Mouse (Mus musculus): ENCODE measurements at regions not wholly inside any gene's neighbourhood (a gene's known extent, or its start where the extent isn't known, plus 50 kb on each side); places are given as distances from the start of the nearest gene placed in this dataset.

GRCm38 (mm10) chr8:128092826-128093225 lies 265.6 kb upstream of the Nrp1 start:
- no peak overlapping the region for H3K9ac ChIP-seq
- H3K9me3 ChIP-seq (replicated peaks): 0 out of 2 replicates have a peak, but pooled peaks cover 5% of the 10 kb centered on the region
- H3K27me3 ChIP-seq: no peaks in the 10 kb centered on the region
- WGBS: 78% methylated on average over 7 of the region's 7 CpGs
- H3K4me2 ChIP-seq: no peak overlapping the region
- ATAC-seq (replicated peaks; ENCODE audit: low FRiP score): no peak
- H3K4me3 ChIP-seq (replicated peaks): no peak overlapping the region
- no peaks in the 10 kb centered on the region for H3K4me1 ChIP-seq
- H3K36me3 ChIP-seq: no peaks in the 10 kb centered on the region
- no peak overlapping the region for H3K27ac ChIP-seq

DNA sequence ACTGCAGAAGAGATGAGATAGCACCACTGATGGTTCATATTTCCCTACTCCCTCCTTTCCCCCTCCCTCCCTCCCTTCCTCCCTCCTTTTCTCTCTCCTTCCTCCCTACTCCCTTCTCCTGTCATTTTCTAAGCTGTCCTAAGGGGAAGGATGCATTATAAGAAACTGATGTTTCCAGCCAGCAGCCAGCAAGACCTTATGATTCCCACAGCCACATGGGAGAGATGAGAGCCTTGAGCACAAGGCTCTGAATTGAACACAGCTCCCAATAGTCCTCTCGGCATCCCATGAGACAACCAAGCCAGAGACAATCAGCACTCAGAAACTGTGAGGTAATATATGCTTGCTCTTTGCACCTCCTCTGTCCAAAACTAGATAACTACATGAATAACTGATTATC lies 263.0 kb upstream of the Nrp1 start:
- no peaks in the 10 kb centered on the region for H3K27me3 ChIP-seq
- WGBS: 85% methylated on average over 1 of the region's 1 CpGs
- H3K4me1 ChIP-seq: no peaks in the 10 kb centered on the region
- no peak for ATAC-seq (replicated peaks; ENCODE audit: low FRiP score)
- H3K36me3 ChIP-seq: no peaks in the 10 kb centered on the region
- no peak overlapping the region for H3K4me2 ChIP-seq
- no peak overlapping the region for H3K27ac ChIP-seq
- H3K4me3 ChIP-seq (replicated peaks): no peak overlapping the region
- no peak overlapping the region for H3K9ac ChIP-seq
- H3K9me3 ChIP-seq (replicated peaks): 0 out of 2 replicates have a peak, but pooled peaks cover 5% of the 10 kb centered on the region

- H3K27me3 ChIP-seq: no peaks in the 10 kb centered on the region
- H3K9ac ChIP-seq: no peak overlapping the region
- H3K4me3 ChIP-seq (replicated peaks): no peak overlapping the region
- no peaks in the 10 kb centered on the region for H3K4me1 ChIP-seq
- H3K4me2 ChIP-seq: no peak overlapping the region
- no peak for ATAC-seq (replicated peaks; ENCODE audit: low FRiP score)
- 75% methylated on average over 3 of the region's 3 CpGs for WGBS
- no peaks in the 10 kb centered on the region for H3K36me3 ChIP-seq
- H3K27ac ChIP-seq: no peak overlapping the region
- no peaks in the 10 kb centered on the region for H3K9me3 ChIP-seq (replicated peaks)
These were observed 260.8 kb upstream of the Nrp1 start for GRCm38 (mm10) chr8:128097601-128098000.

GRCm38 (mm10) chr8:128103380-128103779 lies 255.0 kb upstream of the Nrp1 start:
- Histone ChIP-seq H3K4me1 (no peaks in the 10 kb centered on the region), H3K27ac (no peak overlapping the region), H3K9me3 (replicated peaks) (no peaks in the 10 kb centered on the region), H3K9ac (no peak overlapping the region), H3K4me2 (no peak overlapping the region), H3K36me3 (no peaks in the 10 kb centered on the region), H3K4me3 (replicated peaks) (no peak overlapping the region), H3K27me3 (no peaks in the 10 kb centered on the region)
- 86% methylated on average over 1 of the region's 1 CpGs for WGBS
- no peak for ATAC-seq (replicated peaks; ENCODE audit: low FRiP score)

DNA sequence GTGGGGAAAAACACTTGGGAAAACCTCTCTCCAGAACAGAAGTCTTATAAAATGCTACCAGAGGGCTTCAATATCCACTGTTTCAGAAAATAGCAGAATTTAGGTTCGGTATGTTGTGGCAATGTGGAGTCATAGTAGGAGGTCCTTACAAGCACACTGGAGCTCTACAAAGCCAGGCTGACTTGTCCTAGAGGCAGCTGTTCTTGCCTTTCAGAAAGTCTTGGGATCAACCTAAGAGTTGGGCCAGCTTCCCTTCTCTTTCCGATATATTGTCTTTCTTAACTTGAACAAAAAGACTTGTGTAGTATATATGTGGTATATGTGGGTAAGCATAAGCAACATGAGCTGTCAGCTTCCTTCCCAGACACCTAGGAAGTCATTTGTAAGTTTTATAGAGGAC lies 251.8 kb upstream of the Nrp1 start:
- H3K36me3 ChIP-seq: no peaks in the 10 kb centered on the region
- H3K9me3 ChIP-seq (replicated peaks): no peaks in the 10 kb centered on the region
- 86% methylated on average over 2 of the region's 2 CpGs for WGBS
- H3K27me3 ChIP-seq: no peaks in the 10 kb centered on the region
- H3K4me2 ChIP-seq: no peak overlapping the region
- no peak overlapping the region for H3K4me3 ChIP-seq (replicated peaks)
- no peak for ATAC-seq (replicated peaks; ENCODE audit: low FRiP score)
- no peaks in the 10 kb centered on the region for H3K4me1 ChIP-seq
- no peak overlapping the region for H3K27ac ChIP-seq
- H3K9ac ChIP-seq: no peak overlapping the region

DNA sequence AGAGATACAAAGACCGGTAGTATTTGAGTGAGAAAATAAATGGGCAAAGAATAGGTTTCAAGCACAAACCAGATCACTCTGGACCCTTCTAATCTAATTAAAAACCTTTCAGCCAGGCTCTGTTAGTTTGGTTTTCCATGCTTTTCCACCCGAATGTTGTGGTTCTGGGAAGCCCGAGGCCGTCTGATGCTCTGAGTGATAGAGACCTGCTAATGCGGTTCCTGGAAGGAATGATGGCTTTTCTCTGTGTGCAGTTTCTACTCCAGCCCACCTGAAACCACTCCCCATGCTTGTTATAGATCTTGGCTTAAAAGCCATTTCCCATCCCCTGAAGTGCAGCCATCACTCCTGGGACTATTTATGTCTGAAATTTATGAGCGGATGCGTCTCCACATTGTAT lies 251.4 kb upstream of the Nrp1 start:
- 83% methylated on average over 7 of the region's 7 CpGs for WGBS

DNA sequence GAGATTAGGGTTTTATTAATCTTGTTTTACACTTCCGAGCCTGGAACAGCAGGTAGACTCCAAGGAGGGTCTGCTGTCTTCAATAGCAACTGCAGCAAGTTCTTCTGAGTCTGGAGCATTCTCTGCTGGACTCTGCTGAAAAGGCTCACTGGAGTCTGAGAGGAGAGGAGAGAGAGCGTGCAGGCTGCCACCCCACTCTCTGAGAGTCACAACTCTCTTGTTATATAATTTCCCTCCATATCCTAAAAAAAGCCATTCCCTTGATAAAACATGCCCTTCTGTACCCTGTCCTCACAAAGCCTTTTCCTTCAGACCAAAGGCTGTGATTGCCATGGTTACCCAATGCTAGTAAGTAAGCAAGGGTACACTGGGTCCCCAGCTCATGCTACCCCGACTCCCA lies 249.4 kb upstream of the Nrp1 start:
- no peaks in the 10 kb centered on the region for H3K9me3 ChIP-seq (replicated peaks)
- H3K27me3 ChIP-seq: no peaks in the 10 kb centered on the region
- 88% methylated on average over 3 of the region's 3 CpGs for WGBS
- ATAC-seq (replicated peaks; ENCODE audit: low FRiP score): no peak
- no peak overlapping the region for H3K27ac ChIP-seq
- H3K36me3 ChIP-seq: no peaks in the 10 kb centered on the region
- no peak overlapping the region for H3K9ac ChIP-seq
- H3K4me2 ChIP-seq: no peak overlapping the region
- no peak overlapping the region for H3K4me3 ChIP-seq (replicated peaks)
- H3K4me1 ChIP-seq: peaks cover 10% of the 10 kb centered on the region; the same call in 1 of the 2 replicates

More for the DNA sequence above, 251.4 kb upstream of the Nrp1 start:
- Histone ChIP-seq H3K4me2 (no peak overlapping the region), H3K27ac (no peak overlapping the region), H3K4me1 (no peaks in the 10 kb centered on the region), H3K27me3 (no peaks in the 10 kb centered on the region), H3K4me3 (replicated peaks) (no peak overlapping the region), H3K9ac (no peak overlapping the region), H3K36me3 (no peaks in the 10 kb centered on the region), H3K9me3 (replicated peaks) (no peaks in the 10 kb centered on the region)
- no peak for ATAC-seq (replicated peaks; ENCODE audit: low FRiP score)

- Histone ChIP-seq H3K9me3 (replicated peaks) (no peaks in the 10 kb centered on the region), H3K4me2 (no peak overlapping the region), H3K27ac (no peak overlapping the region), H3K36me3 (no peaks in the 10 kb centered on the region), H3K4me3 (replicated peaks) (no peak overlapping the region), H3K4me1 (peaks cover 10% of the 10 kb centered on the region; the same call in 1 of the 2 replicates), H3K27me3 (no peaks in the 10 kb centered on the region), H3K9ac (no peak overlapping the region)
- 86% methylated on average over 3 of the region's 3 CpGs for WGBS
- ATAC-seq (replicated peaks; ENCODE audit: low FRiP score): no peak
These were observed 247.3 kb upstream of the Nrp1 start for GRCm38 (mm10) chr8:128111132-128111531.

- 58% methylated on average over 1 of the region's 1 CpGs for WGBS
- Histone ChIP-seq H3K27ac (no peak overlapping the region), H3K9me3 (replicated peaks) (no peaks in the 10 kb centered on the region), H3K4me1 (peaks cover 10% of the 10 kb centered on the region; the same call in 1 of the 2 replicates), H3K4me2 (no peak overlapping the region), H3K9ac (no peak overlapping the region), H3K36me3 (no peaks in the 10 kb centered on the region), H3K27me3 (no peaks in the 10 kb centered on the region), H3K4me3 (replicated peaks) (no peak overlapping the region)
- no peak for ATAC-seq (replicated peaks; ENCODE audit: low FRiP score)
These were observed 245.3 kb upstream of the Nrp1 start for GRCm38 (mm10) chr8:128113116-128113515.

- H3K27ac ChIP-seq: no peak overlapping the region
- ATAC-seq (replicated peaks; ENCODE audit: low FRiP score): no peak
- H3K27me3 ChIP-seq: no peaks in the 10 kb centered on the region
- no peak overlapping the region for H3K9ac ChIP-seq
- H3K4me1 ChIP-seq: no peaks in the 10 kb centered on the region
- H3K36me3 ChIP-seq: no peaks in the 10 kb centered on the region
- no peak overlapping the region for H3K4me2 ChIP-seq
- H3K4me3 ChIP-seq (replicated peaks): no peak overlapping the region
- H3K9me3 ChIP-seq (replicated peaks): no peaks in the 10 kb centered on the region
- 89% methylated on average over 4 of the region's 4 CpGs for WGBS
These were observed 217.0 kb upstream of the Nrp1 start for GRCm38 (mm10) chr8:128141290-128141966.

- 83% methylated on average over 3 of the region's 3 CpGs for WGBS
- no peaks in the 10 kb centered on the region for H3K9me3 ChIP-seq (replicated peaks)
- no peak overlapping the region for H3K9ac ChIP-seq
- no peaks in the 10 kb centered on the region for H3K4me1 ChIP-seq
- H3K27ac ChIP-seq: no peak overlapping the region
- no peak for ATAC-seq (replicated peaks; ENCODE audit: low FRiP score)
- no peaks in the 10 kb centered on the region for H3K36me3 ChIP-seq
- no peak overlapping the region for H3K4me3 ChIP-seq (replicated peaks)
- no peaks in the 10 kb centered on the region for H3K27me3 ChIP-seq
- H3K4me2 ChIP-seq: no peak overlapping the region
These were observed 210.0 kb upstream of the Nrp1 start for GRCm38 (mm10) chr8:128148351-128148942.

DNA sequence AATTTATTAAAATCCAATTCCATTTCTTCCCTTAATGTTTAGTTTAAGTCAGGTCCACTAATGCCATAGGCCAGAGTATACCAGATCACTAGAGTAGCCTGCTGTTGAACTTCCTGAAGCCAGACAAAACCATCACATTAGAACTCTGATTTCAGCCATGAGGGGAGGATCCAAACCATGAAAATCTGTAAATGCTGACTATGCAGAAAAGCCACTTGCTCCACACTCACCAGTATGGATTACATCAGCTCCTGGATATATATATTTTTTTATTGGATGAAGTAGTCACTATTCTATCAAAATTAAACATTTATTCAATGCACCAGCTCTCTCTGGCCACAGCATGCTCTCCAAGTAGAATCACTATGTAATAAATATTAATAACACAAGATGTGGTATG lies 202.8 kb upstream of the Nrp1 start:
- H3K27me3 ChIP-seq: no peaks in the 10 kb centered on the region
- no peaks in the 10 kb centered on the region for H3K36me3 ChIP-seq
- no peak overlapping the region for H3K9ac ChIP-seq
- H3K27ac ChIP-seq: no peak overlapping the region
- H3K4me1 ChIP-seq: 0 out of 2 replicates have a peak, but pooled peaks cover 4% of the 10 kb centered on the region
- H3K4me2 ChIP-seq: no peak overlapping the region
- H3K9me3 ChIP-seq (replicated peaks): no peaks in the 10 kb centered on the region
- no peak for ATAC-seq (replicated peaks; ENCODE audit: low FRiP score)
- H3K4me3 ChIP-seq (replicated peaks): no peak overlapping the region

- H3K27me3 ChIP-seq: no peaks in the 10 kb centered on the region
- H3K9ac ChIP-seq: no peak overlapping the region
- WGBS: 58% methylated on average over 3 of the region's 3 CpGs
- 0 out of 2 replicates have a peak, but pooled peaks cover 4% of the 10 kb centered on the region for H3K4me1 ChIP-seq
- no peaks in the 10 kb centered on the region for H3K36me3 ChIP-seq
- no peak overlapping the region for H3K27ac ChIP-seq
- no peak overlapping the region for H3K4me3 ChIP-seq (replicated peaks)
- H3K9me3 ChIP-seq (replicated peaks): no peaks in the 10 kb centered on the region
- no peak for ATAC-seq (replicated peaks; ENCODE audit: low FRiP score)
- no peak overlapping the region for H3K4me2 ChIP-seq
These were observed 202.2 kb upstream of the Nrp1 start for GRCm38 (mm10) chr8:128156221-128156620.

All from kidney, embryonic 15.5 days (tissue).